ENCODE assay signal across 9 mouse cellular contexts in the genomic region with DNA sequence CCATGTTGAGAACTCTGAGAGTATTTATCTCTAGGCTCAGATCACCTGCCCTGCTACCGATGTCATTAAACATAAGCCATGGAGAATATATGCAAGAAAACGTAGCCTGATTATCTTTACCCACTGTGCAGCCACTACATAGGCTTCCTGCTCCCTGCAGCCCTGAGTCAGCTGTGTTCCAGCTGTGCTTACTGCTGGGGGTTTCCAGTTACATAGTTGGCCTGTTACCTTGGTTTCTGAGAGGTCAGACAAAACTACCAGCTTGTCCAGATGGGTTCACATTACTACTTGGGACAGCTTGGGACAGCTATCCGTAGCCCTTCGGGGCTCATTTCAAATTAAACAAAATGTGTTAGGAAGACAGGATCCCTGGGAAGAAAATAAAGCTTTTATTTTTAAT. TPM values are rescaled to one million over a fixed set of nuclear protein-coding genes. Genes with fewer than 3 reads are reported as not detected.
A peak's percentile ranks its signal among the peaks of the same experiment; 100 is the strongest.
DNase-seq lines count a peak whose midpoint lies in the region; ATAC-seq and TF ChIP-seq lines count a peak whose summit lies in the region.
"Had no signal": no experiment of that assay in that cellular context is flagged by ENCODE, and none has a peak within 500 bp of the region (broad histone marks: within the 10 kb centered on the region; RNA-seq: fewer than 3 reads in every experiment).

No protein-coding gene starts in this region.

- ATAC-seq in heart, embryonic 15.5 days (replicated peaks; ENCODE audit: insufficient number of reproducible peaks, insufficient read depth, low FRiP score, low read depth): no peak
- ATAC-seq in midbrain, postnatal 0 days (ENCODE audit: low FRiP score): no peak
- no peak for ATAC-seq in midbrain, embryonic 13.5 days
- 0 out of 2 replicates have a peak, but pooled peaks have one; percentile 37 for ATAC-seq in limb, embryonic 12.5 days (ENCODE audit: insufficient number of reproducible peaks, insufficient read depth, low FRiP score, low TSS enrichment, low read depth)
- no peak for ATAC-seq in forebrain, embryonic 13.5 days

- no peaks in the 10 kb centered on the region for H3K9me3 ChIP-seq in heart, embryonic 15.5 days (replicated peaks)
- H3K9me3 ChIP-seq in midbrain, postnatal 0 days (ENCODE audit: low read length): no peaks in the 10 kb centered on the region
- H3K9me3 ChIP-seq in midbrain, embryonic 13.5 days: no peaks in the 10 kb centered on the region
- no peaks in the 10 kb centered on the region for H3K9me3 ChIP-seq in limb, embryonic 12.5 days
- no peaks in the 10 kb centered on the region for H3K9me3 ChIP-seq in forebrain, embryonic 13.5 days (replicated peaks)

- no peak overlapping the region for H3K4me2 ChIP-seq in heart, embryonic 15.5 days
- no peak overlapping the region for H3K4me2 ChIP-seq in midbrain, postnatal 0 days (ENCODE audit: low read depth, low read length, poor library complexity, severe bottlenecking)
- no peak overlapping the region for H3K4me2 ChIP-seq in midbrain, embryonic 13.5 days (replicated peaks)
- no peak overlapping the region for H3K4me2 ChIP-seq in limb, embryonic 12.5 days
- no peak overlapping the region for H3K4me2 ChIP-seq in forebrain, embryonic 13.5 days

- peak overlapping the region; percentile 72 for H3K27ac ChIP-seq in heart, embryonic 15.5 days
- 0 out of 2 replicates have a peak overlapping the region, but pooled peaks have one; percentile 26 for H3K27ac ChIP-seq in midbrain, postnatal 0 days (ENCODE audit: low read depth, low read length)
- no peak overlapping the region for H3K27ac ChIP-seq in midbrain, embryonic 13.5 days
- peak overlapping the region; percentile 50; the same call in 1 of the 2 replicates for H3K27ac ChIP-seq in limb, embryonic 12.5 days
- no peak overlapping the region for H3K27ac ChIP-seq in forebrain, embryonic 13.5 days

- no peaks in the 10 kb centered on the region for H3K36me3 ChIP-seq in heart, embryonic 15.5 days
- no peaks in the 10 kb centered on the region for H3K36me3 ChIP-seq in midbrain, postnatal 0 days (ENCODE audit: insufficient read depth, low read length)
- no peaks in the 10 kb centered on the region for H3K36me3 ChIP-seq in midbrain, embryonic 13.5 days
- H3K36me3 ChIP-seq in limb, embryonic 12.5 days: no peaks in the 10 kb centered on the region
- no peaks in the 10 kb centered on the region for H3K36me3 ChIP-seq in forebrain, embryonic 13.5 days (ENCODE audit: poor library complexity, severe bottlenecking)

- no peak overlapping the region for H3K4me3 ChIP-seq in heart, embryonic 15.5 days
- no peak overlapping the region for H3K4me3 ChIP-seq in midbrain, postnatal 0 days (ENCODE audit: low read depth, low read length)
- no peak overlapping the region for H3K4me3 ChIP-seq in midbrain, embryonic 13.5 days (replicated peaks)
- H3K4me3 ChIP-seq in limb, embryonic 12.5 days (replicated peaks): no peak overlapping the region
- no peak overlapping the region for H3K4me3 ChIP-seq in forebrain, embryonic 13.5 days
- H3K4me3 ChIP-seq: erythroblast, embryonic 14.5 days had no signal

- no peak overlapping the region for H3K9ac ChIP-seq in heart, embryonic 15.5 days
- H3K9ac ChIP-seq in midbrain, postnatal 0 days (replicated peaks; ENCODE audit: low read length, poor library complexity, severe bottlenecking): no peak overlapping the region
- H3K9ac ChIP-seq in midbrain, embryonic 13.5 days (replicated peaks): no peak overlapping the region
- no peak overlapping the region for H3K9ac ChIP-seq in limb, embryonic 12.5 days (replicated peaks)
- no peak overlapping the region for H3K9ac ChIP-seq in forebrain, embryonic 13.5 days

- TF ChIP-seq CTCF in midbrain, postnatal 0 days (IDR thresholded peaks at IDR 0.05): no peak

- DNase-seq in heart, adult 8-10 months (ENCODE audit: low spot score): no peak
- no peak for DNase-seq in midbrain, postnatal 0 days (ENCODE audit: low spot score)
- DNase-seq in right cerebral cortex, postnatal 10 days (ENCODE audit: low spot score in 2 of 2): no peak
- DNase-seq in spleen, postnatal 36 days (ENCODE audit: low spot score in 2 of 2): no peak

- H3K4me1 ChIP-seq in heart, embryonic 15.5 days (replicated peaks): no peaks in the 10 kb centered on the region
- no peaks in the 10 kb centered on the region for H3K4me1 ChIP-seq in midbrain, postnatal 0 days (ENCODE audit: insufficient read depth, low read length)
- no peaks in the 10 kb centered on the region for H3K4me1 ChIP-seq in midbrain, embryonic 13.5 days (replicated peaks)
- peaks cover 25% of the 10 kb centered on the region for H3K4me1 ChIP-seq in limb, embryonic 12.5 days (replicated peaks)
- no peaks in the 10 kb centered on the region for H3K4me1 ChIP-seq in forebrain, embryonic 13.5 days

- no peaks in the 10 kb centered on the region for H3K27me3 ChIP-seq in heart, embryonic 15.5 days
- no peaks in the 10 kb centered on the region for H3K27me3 ChIP-seq in midbrain, postnatal 0 days (ENCODE audit: insufficient read depth, low read length)
- H3K27me3 ChIP-seq in midbrain, embryonic 13.5 days: no peaks in the 10 kb centered on the region
- no peaks in the 10 kb centered on the region for H3K27me3 ChIP-seq in limb, embryonic 12.5 days
- no peaks in the 10 kb centered on the region for H3K27me3 ChIP-seq in forebrain, embryonic 13.5 days

- 75% methylated on average over 4 of the region's 4 CpGs for WGBS in heart, embryonic 15.5 days
- WGBS in midbrain, postnatal 0 days: 69% methylated on average over 4 of the region's 4 CpGs
- WGBS in midbrain, embryonic 13.5 days: 77% methylated on average over 4 of the region's 4 CpGs
- 30% methylated on average over 4 of the region's 4 CpGs for WGBS in limb, embryonic 12.5 days
- 83% methylated on average over 4 of the region's 4 CpGs for WGBS in forebrain, embryonic 13.5 days

RNA-seq across cellular contexts. Expression of a gene that starts 0.9 kb away (rescaled TPM):
- 1.7 and 2.5 TPM in 2 replicates for polyA plus RNA-seq in heart, embryonic 15.5 days (2015; fragmentation: Nextera tagmentation; extraction: Ambion mirVana)
- 1 to 10 TPM; 1.1 to 2.6 (median 1.8) TPM for total RNA-seq in heart, adult 8-10 months (2022)
- total RNA-seq in midbrain, postnatal 0 days (2014; rRNA removed): 0.28 and 0.66 TPM in 2 replicates
- polyA plus RNA-seq in midbrain, postnatal 0 days (2015; fragmentation: Nextera tagmentation; extraction: Ambion mirVana): 0.26 and 0.36 TPM in 2 replicates
- 0.38 and 0.62 TPM in 2 replicates for polyA plus RNA-seq in midbrain, embryonic 13.5 days (2015; fragmentation: Nextera tagmentation; extraction: Ambion mirVana)
- polyA plus RNA-seq in limb, embryonic 12.5 days (2016; fragmentation: Nextera tagmentation; extraction: Ambion mirVana): 0.50 and 1.1 TPM in 2 replicates
- 0.42 and 0.44 TPM in 2 replicates for polyA plus RNA-seq in forebrain, embryonic 13.5 days (2015; fragmentation: Nextera tagmentation; extraction: Ambion mirVana)

Comparison
In these comparisons a context has a peak if more than half of its experiments do, and no peak if none do; other contexts are left out.
1. H3K27ac ChIP-seq: peak in heart, embryonic 15.5 days (single experiment), midbrain, postnatal 0 days (single experiment) and limb, embryonic 12.5 days (single experiment); none in midbrain, embryonic 13.5 days (single experiment) and forebrain, embryonic 13.5 days (single experiment).